Mouse (Mus musculus): Measurements from ENCODE around the gene Thumpd3.

GRCm38 (mm10) chr6:113033185-113033584 is 12.8 kb upstream of the Thumpd3 start:
- no peak for TF ChIP-seq CTCF (IDR thresholded peaks at IDR 0.05; ENCODE audit: borderline replicate concordance, insufficient read depth, low read length)
- no peak for TF ChIP-seq POLR2A (IDR thresholded peaks at IDR 0.05; ENCODE audit: low read depth, low read length)

Data from embryonic fibroblast, embryonic 13.5 days (primary cell).